Mouse (Mus musculus) liver, embryonic 13.5 days (tissue): ENCODE measurements around the gene Sapcd1. TPM values are rescaled to one million over a fixed set of nuclear protein-coding genes. Genes with fewer than 3 reads are reported as not detected.
"Not testable (repeated sequence)": the region's sequence is repeated elsewhere in the genome, so short reads cannot be mapped to it uniquely, and the experiment has no call there.

ENCODE experiments used
- ATAC-seq: fragments of 200-750 bp; cut with Nextera tagmentation; 2 replicates; pipeline ENCODE4 v1.8.0; 2017; ENCODE audit warnings: low read depth, mild to moderate bottlenecking, moderate number of reproducible peaks, moderate library complexity
- DNase-seq: peaks from one replicate; pipeline ENCODE4 v3.0.0; 2022
- H3K27ac ChIP-seq: fragments of 300-500 bp; sonication (generic); 2 replicates; pipeline ENCODE4 v1.5.1; 2015; ENCODE audit warnings: moderate library complexity, mild to moderate bottlenecking, inconsistent platforms
- H3K27me3 ChIP-seq: fragments of 300-500 bp; sonication (generic); 2 replicates; pipeline ENCODE4 v1.6.1; 2015; ENCODE audit warnings: mild to moderate bottlenecking, inconsistent platforms
- H3K36me3 ChIP-seq: fragments of 300-500 bp; sonication (generic); 2 replicates; pipeline ENCODE4 v1.6.1; 2015; ENCODE audit warnings: mild to moderate bottlenecking, inconsistent platforms
- H3K4me1 ChIP-seq: fragments of 300-500 bp; sonication (generic); replicated peaks from 2 replicates; pipeline ENCODE4 v1.6.1; 2015; ENCODE audit warnings: inconsistent platforms
- H3K4me2 ChIP-seq: fragments of 300-500 bp; sonication (generic); 2 replicates; pipeline ENCODE4 v1.6.1; 2015; ENCODE audit warnings: inconsistent platforms, mild to moderate bottlenecking, moderate library complexity
- H3K4me3 ChIP-seq: fragments of 300-500 bp; sonication (generic); replicated peaks from 2 replicates; pipeline ENCODE4 v1.5.1; 2015; ENCODE audit warnings: mild to moderate bottlenecking, inconsistent platforms
- H3K9ac ChIP-seq: fragments of 300-500 bp; sonication (generic); 2 replicates; pipeline ENCODE4 v1.6.1; 2015; ENCODE audit warnings: mild to moderate bottlenecking, inconsistent platforms
- H3K9me3 ChIP-seq: fragments of 300-500 bp; sonication (generic); replicated peaks from 2 replicates; pipeline ENCODE4 v1.6.1; 2016; ENCODE audit warnings: inconsistent platforms
- WGBS: fragments of 180-500 bp; shearing (Covaris S2); methylation state at CpG from one replicate; pipeline ENCODE4 v1.1.7; 2015; ENCODE audit not compliant: insufficient replicate concordance; 5-methylcytosine and 5-hydroxymethylcytosine counted together
- polyA plus RNA-seq: library from polyadenylated mRNA; unstranded; fragments of >200 nt; fragmentation: Nextera tagmentation; extraction: Ambion mirVana; gene quantifications from 2 replicates; pipeline ENCODE4 v1.2.1, GENCODE M21; 2015

Sapcd1 gene
- polyA plus RNA-seq, 1 experiment from 2014 or later = 2.8 TPM

GRCm38 (mm10) chr17:35043794-35044193 lies 16.0 kb upstream of the Sapcd1 start:
- H3K4me1 ChIP-seq = peaks cover 80% of the 10 kb centered on the region
- DNase-seq (no peak), ATAC-seq (no peak)
- peak overlapping the region; percentile 97 for H3K27ac ChIP-seq
- H3K9ac ChIP-seq = peak overlapping the region; percentile 0; the same call in 1 of the 2 replicates
- H3K36me3 ChIP-seq = no peaks in the 10 kb centered on the region
- H3K27me3 ChIP-seq = no peaks in the 10 kb centered on the region
- H3K9me3 ChIP-seq = no peaks in the 10 kb centered on the region
- H3K4me2 ChIP-seq = no peak overlapping the region
- H3K4me3 ChIP-seq = no peak overlapping the region
- 68% methylated on average over 4 of the region's 4 CpGs for WGBS

GRCm38 (mm10) chr17:35039121-35039873 lies 11.5 kb upstream of the Sapcd1 start:
- 80% methylated on average over 11 of the region's 11 CpGs for WGBS
- Histone ChIP-seq H3K27me3 (no peaks in the 10 kb centered on the region), H3K4me2 (no peak overlapping the region), H3K4me1 (peaks cover 45% of the 10 kb centered on the region), H3K9ac (no peak overlapping the region), H3K9me3 (no peaks in the 10 kb centered on the region), H3K4me3 (no peak overlapping the region), H3K27ac (no peak overlapping the region), H3K36me3 (no peaks in the 10 kb centered on the region)
- DNase-seq (no peak), ATAC-seq (no peak)

- Histone ChIP-seq H3K27me3 (no peaks in the 10 kb centered on the region), H3K9ac (no peak overlapping the region; the same call in 1 of the 2 replicates), H3K4me3 (no peak overlapping the region), H3K27ac (no peak overlapping the region; the same call in 1 of the 2 replicates), H3K36me3 (no peaks in the 10 kb centered on the region), H3K4me2 (no peak overlapping the region), H3K4me1 (peaks cover 42% of the 10 kb centered on the region), H3K9me3 (no peaks in the 10 kb centered on the region)
- 62% methylated on average over 6 of the region's 6 CpGs for WGBS
- ATAC-seq (no peak), DNase-seq (no peak)
These were observed 7.1 kb upstream of the Sapcd1 start for GRCm38 (mm10) chr17:35034896-35035295.

GRCm38 (mm10) chr17:35033703-35034102 lies 5.9 kb upstream of the Sapcd1 start:
- H3K9me3 ChIP-seq, ATAC-seq, H3K9ac ChIP-seq, H3K4me2 ChIP-seq, H3K4me3 ChIP-seq, H3K36me3 ChIP-seq, H3K27me3 ChIP-seq, H3K27ac ChIP-seq, DNase-seq: not testable (repeated sequence)
- 62% methylated on average over 1 of the region's 1 CpGs for WGBS
- H3K4me1 ChIP-seq = peaks cover 45% of the 10 kb centered on the region

GRCm38 (mm10) chr17:35032323-35032870 lies 4.6 kb upstream of the Sapcd1 start:
- ATAC-seq = no peak
- 63% methylated on average over 8 of the region's 8 CpGs for WGBS
- H3K27ac ChIP-seq = no peak overlapping the region
- DNase-seq = no peak
- no peaks in the 10 kb centered on the region for H3K36me3 ChIP-seq
- no peaks in the 10 kb centered on the region for H3K27me3 ChIP-seq
- H3K9me3 ChIP-seq = no peaks in the 10 kb centered on the region
- H3K4me1 ChIP-seq = peaks cover 58% of the 10 kb centered on the region
- H3K4me3 ChIP-seq = no peak overlapping the region
- H3K4me2 ChIP-seq = no peak overlapping the region
- no peak overlapping the region for H3K9ac ChIP-seq

- Histone ChIP-seq H3K27ac (no peak overlapping the region), H3K9ac (no peak overlapping the region), H3K36me3 (no peaks in the 10 kb centered on the region), H3K4me3 (no peak overlapping the region), H3K9me3 (no peaks in the 10 kb centered on the region), H3K4me2 (no peak overlapping the region), H3K27me3 (no peaks in the 10 kb centered on the region), H3K4me1 (peaks cover 61% of the 10 kb centered on the region)
- WGBS = 54% methylated on average over 7 of the region's 7 CpGs
- DNase-seq = no peak
- ATAC-seq = no peak
These were observed 4.1 kb upstream of the Sapcd1 start for GRCm38 (mm10) chr17:35031880-35032279.

GRCm38 (mm10) chr17:35031272-35031671 lies 3.5 kb upstream of the Sapcd1 start:
- H3K9ac ChIP-seq = no peak overlapping the region
- no peak overlapping the region for H3K4me3 ChIP-seq
- no peaks in the 10 kb centered on the region for H3K36me3 ChIP-seq
- H3K27me3 ChIP-seq = no peaks in the 10 kb centered on the region
- H3K4me1 ChIP-seq = peaks cover 62% of the 10 kb centered on the region
- WGBS = 82% methylated on average over 11 of the region's 11 CpGs
- no peak overlapping the region for H3K27ac ChIP-seq
- H3K9me3 ChIP-seq = no peaks in the 10 kb centered on the region
- ATAC-seq (no peak), DNase-seq (no peak)
- no peak overlapping the region for H3K4me2 ChIP-seq

GRCm38 (mm10) chr17:35029691-35030532 lies 2.1 kb upstream of the Sapcd1 start:
- H3K4me3 ChIP-seq = no peak overlapping the region
- no peak overlapping the region for H3K27ac ChIP-seq
- peaks cover 73% of the 10 kb centered on the region for H3K4me1 ChIP-seq
- ATAC-seq (no peak), DNase-seq (no peak)
- no peaks in the 10 kb centered on the region for H3K27me3 ChIP-seq
- 0 out of 2 replicates have a peak overlapping the region, but pooled peaks have one; percentile 1 for H3K4me2 ChIP-seq
- H3K36me3 ChIP-seq = no peaks in the 10 kb centered on the region
- WGBS = 44% methylated on average over 19 of the region's 19 CpGs
- H3K9me3 ChIP-seq = no peaks in the 10 kb centered on the region
- H3K9ac ChIP-seq = no peak overlapping the region

- Histone ChIP-seq H3K36me3 (no peaks in the 10 kb centered on the region), H3K9ac (no peak overlapping the region), H3K9me3 (no peaks in the 10 kb centered on the region), H3K4me2 (no peak overlapping the region), H3K27ac (no peak overlapping the region), H3K27me3 (no peaks in the 10 kb centered on the region), H3K4me1 (peaks cover 84% of the 10 kb centered on the region), H3K4me3 (no peak overlapping the region)
- DNase-seq (no peak), ATAC-seq (no peak)
- WGBS = 69% methylated on average over 2 of the region's 2 CpGs
These were observed 499 bp upstream of the Sapcd1 start for GRCm38 (mm10) chr17:35028315-35028714.

GRCm38 (mm10) chr17:35026206-35026605 lies 1.6 kb downstream of the Sapcd1 start:
- 80% methylated on average over 5 of the region's 5 CpGs for WGBS
- no peak for ATAC-seq
- Histone ChIP-seq H3K27ac (no peak overlapping the region), H3K9me3 (no peaks in the 10 kb centered on the region), H3K4me2 (no peak overlapping the region), H3K9ac (no peak overlapping the region; the same call in 1 of the 2 replicates), H3K36me3 (no peaks in the 10 kb centered on the region), H3K4me1 (peaks cover 91% of the 10 kb centered on the region), H3K27me3 (no peaks in the 10 kb centered on the region), H3K4me3 (no peak overlapping the region)
- DNase-seq = no peak

- ATAC-seq = no peak
These were observed 2.9 kb downstream of the Sapcd1 start for GRCm38 (mm10) chr17:35024691-35025488.

More at GRCm38 (mm10) chr17:35024691-35025488, 2.9 kb downstream of the Sapcd1 start:
- H3K27me3 ChIP-seq = no peaks in the 10 kb centered on the region
- H3K9me3 ChIP-seq = no peaks in the 10 kb centered on the region
- 47% methylated on average over 7 of the region's 10 CpGs for WGBS
- peaks cover 87% of the 10 kb centered on the region for H3K4me1 ChIP-seq
- no peak overlapping the region for H3K27ac ChIP-seq
- H3K4me2 ChIP-seq = no peak overlapping the region
- DNase-seq = no peak
- H3K9ac ChIP-seq = peak overlapping the region; percentile 45; the same call in 1 of the 2 replicates
- H3K4me3 ChIP-seq = no peak overlapping the region
- H3K36me3 ChIP-seq = no peaks in the 10 kb centered on the region
